Mouse (Mus musculus) liver, embryonic 16.5 days (tissue): ENCODE data around the gene Cops9. TPM values are rescaled to one million over a fixed set of nuclear protein-coding genes. Genes with fewer than 3 reads are reported as not detected.

Source experiments
- ATAC-seq: fragments of 200-750 bp; cut with Nextera tagmentation; 2 replicates; pipeline ENCODE4 v1.8.0; 2017; ENCODE audit warnings: low read depth, mild to moderate bottlenecking, moderate number of reproducible peaks, moderate library complexity
- H3K27ac ChIP-seq: fragments of 300-500 bp; sonication (generic); 2 replicates; pipeline ENCODE4 v1.5.1; 2014; ENCODE audit warnings: mild to moderate bottlenecking, low read length
- H3K27me3 ChIP-seq: fragments of 300-500 bp; sonication (generic); 2 replicates; pipeline ENCODE4 v1.6.1; 2014; ENCODE audit warnings: low read depth, low read length, mixed read lengths; ENCODE audit not compliant: control insufficient read depth, insufficient read depth
- H3K36me3 ChIP-seq: fragments of 300-500 bp; sonication (generic); 2 replicates; pipeline ENCODE4 v1.6.1; 2014; ENCODE audit warnings: mild to moderate bottlenecking; ENCODE audit not compliant: control insufficient read depth, insufficient read depth
- H3K4me1 ChIP-seq: fragments of 300-500 bp; sonication (generic); 2 replicates; pipeline ENCODE4 v1.6.1; 2014; ENCODE audit warnings: low read depth, low read length, mixed read lengths; ENCODE audit not compliant: control insufficient read depth
- H3K4me2 ChIP-seq: fragments of 300-500 bp; sonication (generic); 2 replicates; pipeline ENCODE4 v1.6.1; 2014; ENCODE audit warnings: low read depth, low read length, mixed read lengths
- H3K4me3 ChIP-seq: fragments of 300-500 bp; sonication (generic); 2 replicates; pipeline ENCODE4 v1.5.1; 2014; ENCODE audit warnings: low read depth, mild to moderate bottlenecking, low read length
- H3K9ac ChIP-seq: fragments of 300-500 bp; sonication (generic); 2 replicates; pipeline ENCODE4 v1.6.1; 2014; ENCODE audit warnings: low read depth, low read length
- H3K9me3 ChIP-seq: fragments of 300-500 bp; sonication (generic); replicated peaks from 2 replicates; pipeline ENCODE4 v1.6.1; 2016; ENCODE audit warnings: low read length; ENCODE audit not compliant: control insufficient read depth
- WGBS: fragments of 180-500 bp; shearing (Covaris S2); extraction: QIAGEN DNeasy Blood & Tissue Kit; methylation state at CpG from one replicate; pipeline ENCODE4 v1.1.7; 2014; ENCODE audit not compliant: insufficient replicate concordance; 5-methylcytosine and 5-hydroxymethylcytosine counted together
- polyA plus RNA-seq: library from polyadenylated mRNA; unstranded; fragments of >200 nt; fragmentation: Nextera tagmentation; extraction: Ambion mirVana; gene quantifications from 2 replicates; pipeline ENCODE4 v1.2.1, GENCODE M21; 2015

The Cops9 gene
- polyA plus RNA-seq, 1 experiment from 2014 or later = 161 TPM

DNA sequence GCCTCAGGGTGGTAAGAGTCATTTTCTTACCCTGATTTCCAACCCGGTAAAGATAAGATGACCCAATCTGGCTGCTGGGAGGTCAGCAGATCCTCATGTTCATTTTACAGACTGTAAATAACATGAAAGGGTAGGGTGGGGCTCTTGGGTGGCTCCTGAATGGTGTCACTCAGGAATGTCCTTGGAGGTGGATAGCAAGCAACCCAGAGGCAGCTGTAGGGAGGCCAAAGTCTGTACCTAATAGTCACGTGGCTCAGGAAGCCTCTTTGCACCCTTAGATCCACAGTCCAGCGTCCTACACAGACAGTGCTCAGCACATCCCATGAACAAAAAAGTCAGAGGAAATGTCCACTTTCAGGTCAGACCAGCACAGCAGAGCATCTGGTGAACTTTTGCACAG, 45.8 kb downstream of the Cops9 start:
- H3K4me3 ChIP-seq = no peak overlapping the region
- 51% methylated on average over 3 of the region's 3 CpGs for WGBS
- H3K4me2 ChIP-seq = no peak overlapping the region
- no peaks in the 10 kb centered on the region for H3K9me3 ChIP-seq
- no peaks in the 10 kb centered on the region for H3K36me3 ChIP-seq
- ATAC-seq = no peak
- no peak overlapping the region for H3K9ac ChIP-seq
- no peak overlapping the region for H3K27ac ChIP-seq
- H3K4me1 ChIP-seq = no peaks in the 10 kb centered on the region
- H3K27me3 ChIP-seq = no peaks in the 10 kb centered on the region

DNA sequence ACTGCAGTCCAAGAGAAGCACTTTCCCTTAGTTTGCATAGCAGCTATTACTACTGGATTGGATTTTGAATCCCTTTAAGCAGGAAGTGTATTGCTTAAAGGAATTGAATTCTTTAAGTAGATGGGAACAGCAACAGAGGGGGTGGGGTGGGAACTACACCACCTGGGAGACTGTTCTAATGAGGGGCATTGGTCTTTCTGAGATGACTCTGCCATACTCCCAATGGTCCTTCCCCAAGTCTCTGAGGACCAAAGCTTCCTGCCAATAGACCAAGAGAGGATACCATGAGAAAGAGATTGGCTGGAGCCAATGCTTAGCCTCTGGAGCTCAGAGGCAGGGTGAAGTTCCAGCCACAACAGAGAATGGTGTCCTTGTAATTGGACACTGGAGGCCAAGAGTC, 47.7 kb downstream of the Cops9 start, which contains the start of gene Olfr1411:
Gene Olfr1411 (plus strand): TSS at position 301 of the 400 bp plus-strand sequence.
- no peak within 1 kb of the TSS for H3K4me2 ChIP-seq
- ATAC-seq = no peak
- no peak within 1 kb of the TSS for H3K9ac ChIP-seq
- H3K27ac ChIP-seq = no peak within 1 kb of the TSS
- no peaks in the 10 kb centered on the region for H3K9me3 ChIP-seq
- H3K4me1 ChIP-seq = no peaks in the 10 kb centered on the region
- H3K4me3 ChIP-seq = no peak within 1 kb of the TSS
- no peaks in the 10 kb centered on the region for H3K27me3 ChIP-seq
- no peaks in the 10 kb centered on the region for H3K36me3 ChIP-seq

Other genes with a start within 250 kb of the Cops9 start
- gene Ndufa10, start 168.1 kb downstream of the Cops9 start, polyA plus RNA-seq = 137 and 143 TPM in 2 replicates
- gene Olfr1416, start 156.9 kb downstream of the Cops9 start, polyA plus RNA-seq = not detected in 2 replicates
- gene Olfr1415, start 145.9 kb downstream of the Cops9 start, polyA plus RNA-seq = not detected in 2 replicates
- not detected in 2 replicates for gene Olfr1414, start 123.3 kb downstream of the Cops9 start, polyA plus RNA-seq
- gene Olfr1413, start 70.7 kb downstream of the Cops9 start, polyA plus RNA-seq = not detected in 2 replicates
- not detected in 2 replicates for gene Olfr1412, start 56.2 kb downstream of the Cops9 start, polyA plus RNA-seq
- gene Olfr1411, start 47.6 kb downstream of the Cops9 start, polyA plus RNA-seq = not detected in 2 replicates
- not detected in 2 replicates for gene Olfr1410, start 36.2 kb downstream of the Cops9 start, polyA plus RNA-seq
- gene Olfr12, start 24.2 kb downstream of the Cops9 start, polyA plus RNA-seq = not detected in 2 replicates
- 0.06 TPM in 1 of 2 replicates, not detected in the other for gene Otos, start 6.9 kb upstream of the Cops9 start, polyA plus RNA-seq
- gene Gpc1, start 189.7 kb upstream of the Cops9 start, polyA plus RNA-seq = 3.2 and 4.1 TPM in 2 replicates